Mouse (Mus musculus): ENCODE data around the gene Foxp3.
A peak's percentile ranks its signal among the peaks of the same experiment; 100 is the strongest.

The Foxp3 gene

GRCm38 (mm10) chrX:7573176-7574086 lies at the start of gene Foxp3:
Gene Foxp3 (plus strand): TSS chrX:7573644.
- DNase-seq (ENCODE audit: low spot score in 2 of 2), result no peak

GRCm38 (mm10) chrX:7524961-7525360 lies 48.5 kb upstream of the Foxp3 start:
- DNase-seq (ENCODE audit: low spot score in 2 of 2), result no peak

- no peak for DNase-seq (ENCODE audit: low spot score in 2 of 2)
Observed at GRCm38 (mm10) chrX:7553474-7553873, 20.0 kb upstream of the Foxp3 start.

GRCm38 (mm10) chrX:7563076-7563475 lies 10.4 kb upstream of the Foxp3 start:
- no peak for DNase-seq (ENCODE audit: low spot score in 2 of 2)

GRCm38 (mm10) chrX:7566352-7566751 lies 7.1 kb upstream of the Foxp3 start:
- no peak for DNase-seq (ENCODE audit: low spot score in 2 of 2)

GRCm38 (mm10) chrX:7567491-7567890 lies 6.0 kb upstream of the Foxp3 start:
- DNase-seq (ENCODE audit: low spot score in 2 of 2), result no peak

GRCm38 (mm10) chrX:7570481-7571175 lies 2.8 kb upstream of the Foxp3 start:
- DNase-seq (ENCODE audit: low spot score in 2 of 2), result no peak

- no peak for DNase-seq (ENCODE audit: low spot score in 2 of 2)
Observed at GRCm38 (mm10) chrX:7571565-7572136, 1.8 kb upstream of the Foxp3 start.

- DNase-seq (ENCODE audit: low spot score in 2 of 2), result no peak
Observed at GRCm38 (mm10) chrX:7572466-7572865, 978 bp upstream of the Foxp3 start.

- DNase-seq (ENCODE audit: low spot score in 2 of 2), result peak; percentile 82 to 92
Observed at GRCm38 (mm10) chrX:7574087-7574884, 842 bp downstream of the Foxp3 start, which contains the start of gene Ppp1r3f. Gene Ppp1r3f (minus strand): TSS chrX:7574283.

GRCm38 (mm10) chrX:7574885-7575231 lies 1.4 kb downstream of the Foxp3 start:
- DNase-seq (ENCODE audit: low spot score in 2 of 2), result no peak

- DNase-seq (ENCODE audit: low spot score in 2 of 2), result no peak
Observed at GRCm38 (mm10) chrX:7581151-7581550, 7.7 kb downstream of the Foxp3 start.

GRCm38 (mm10) chrX:7583881-7584280 lies 10.4 kb downstream of the Foxp3 start:
- no peak for DNase-seq (ENCODE audit: low spot score in 2 of 2)

- DNase-seq (ENCODE audit: low spot score in 2 of 2), result no peak
Observed at GRCm38 (mm10) chrX:7586356-7586755, 12.9 kb downstream of the Foxp3 start.

- no peak for DNase-seq (ENCODE audit: low spot score in 2 of 2)
Observed at GRCm38 (mm10) chrX:7595371-7595770, 21.9 kb downstream of the Foxp3 start.

GRCm38 (mm10) chrX:7604004-7604403 lies 30.6 kb downstream of the Foxp3 start:
- DNase-seq (ENCODE audit: low spot score in 2 of 2), result no peak

- peak; percentile 72 to 82 for DNase-seq (ENCODE audit: low spot score in 2 of 2)
Observed at GRCm38 (mm10) chrX:7604879-7605574, 31.6 kb downstream of the Foxp3 start, which contains the start of gene Ccdc22. Gene Ccdc22 (minus strand): TSS chrX:7605517.

- no peak for DNase-seq (ENCODE audit: low spot score in 2 of 2)
Observed at GRCm38 (mm10) chrX:7605575-7605941, 32.1 kb downstream of the Foxp3 start.

GRCm38 (mm10) chrX:7606783-7607182 lies 33.3 kb downstream of the Foxp3 start, which contains the start of gene Cacna1f:
Gene Cacna1f (plus strand): TSS chrX:7607083.
- no peak for DNase-seq (ENCODE audit: low spot score in 2 of 2)

GRCm38 (mm10) chrX:7610035-7610434 lies 36.6 kb downstream of the Foxp3 start:
- DNase-seq (ENCODE audit: low spot score in 2 of 2), result no peak

All from urinary bladder, postnatal 36 days (tissue).